In genomic region chr19:17030276-17030675, GRCm38 (mm10) we compare ENCODE assay signal across 9 mouse cellular contexts.
DNase-seq lines count a peak whose midpoint lies in the region; ATAC-seq and TF ChIP-seq lines count a peak whose summit lies in the region.
"Had no signal": no experiment of that assay in that cellular context is flagged by ENCODE, and none has a peak within 500 bp of the region (broad histone marks: within the 10 kb centered on the region; RNA-seq: fewer than 3 reads in every experiment).

No protein-coding gene starts in this region.

- DNase-seq in cerebellum, adult 11 months, result peak; percentile 4
- peak; percentile 60 for DNase-seq in c-Kit-positive CD71-negative TER-119-negative erythroid progenitor cells, embryonic 14.5 days (ENCODE audit: low read depth)
- DNase-seq in forelimb bud, embryonic 11.5 days (ENCODE audit: low read depth, low spot score), result peak; percentile 59
- peak; percentile 26 to 74 for DNase-seq in layer of hippocampus, adult 2 months (ENCODE audit: low spot score in 2 of 2)
- peak; percentile 34 to 74 for DNase-seq in spleen, postnatal 4 days (ENCODE audit: low spot score in 2 of 2)

- no peak for ATAC-seq in cerebellum, adult (ENCODE audit: insufficient number of reproducible peaks, low FRiP score, low TSS enrichment)
- ATAC-seq in megakaryocyte progenitor cell, adult 5-6 weeks (replicated peaks; ENCODE audit: poor library complexity), result peak; percentile 77

- no peaks in the 10 kb centered on the region for H3K36me3 ChIP-seq in E14TG2a.4 (ENCODE audit: insufficient read depth, low read length)
- H3K36me3 ChIP-seq: liver, embryonic 15.5 days had no signal

- peaks cover 18% of the 10 kb centered on the region for H3K4me1 ChIP-seq in E14TG2a.4 (replicated peaks; ENCODE audit: low read depth, low read length)
- H3K4me1 ChIP-seq: liver, embryonic 15.5 days had no signal

- H3K9me3 ChIP-seq in E14TG2a.4 (ENCODE audit: low read length), result no peaks in the 10 kb centered on the region
- H3K9me3 ChIP-seq: liver, embryonic 15.5 days had no signal

- no peaks in the 10 kb centered on the region for H3K27me3 ChIP-seq in E14TG2a.4 (ENCODE audit: insufficient read depth, low read length)
- H3K27me3 ChIP-seq: liver, embryonic 15.5 days had no signal

- H3K27ac ChIP-seq in layer of hippocampus, adult 2 months, result no peak overlapping the region
- H3K27ac ChIP-seq: liver, embryonic 15.5 days had no signal

- H3K4me3 ChIP-seq in E14TG2a.4 (replicated peaks; ENCODE audit: low read length), result no peak overlapping the region
- H3K4me3 ChIP-seq in layer of hippocampus, adult 2 months, result no peak overlapping the region
- H3K4me3 ChIP-seq: liver, embryonic 15.5 days had no signal

- peak; percentile 94 for TF ChIP-seq CTCF in E14TG2a.4 (conservative IDR thresholded peaks at IDR 0.05; ENCODE audit: low read length)
- peak; percentile 87 for TF ChIP-seq CTCF in layer of hippocampus, adult 2 months (conservative IDR thresholded peaks at IDR 0.05)

Comparison
In these comparisons a context has a peak if more than half of its experiments do, and no peak if none do; other contexts are left out.
1. DNase-seq: peak in every context shown above with its lines; median percentile 60 in c-Kit-positive CD71-negative TER-119-negative erythroid progenitor cells, embryonic 14.5 days; 59 in forelimb bud, embryonic 11.5 days; 54 in spleen, postnatal 4 days; 50 in layer of hippocampus, adult 2 months; 4 in cerebellum, adult 11 months.